Mouse (Mus musculus) bone marrow macrophage, adult 2 months (primary cell): ENCODE data around the gene Sort1. TPM values are rescaled to one million over a fixed set of nuclear protein-coding genes. Genes with fewer than 3 reads are reported as not detected.

Experiments
- H3K27ac ChIP-seq: 2 replicates; pipeline ENCODE4 v1.5.1; 2012; ENCODE audit warnings: low read depth, low read length; ENCODE audit not compliant: insufficient read depth
- H3K4me1 ChIP-seq: 2 replicates; pipeline ENCODE4 v1.6.1; 2012; ENCODE audit warnings: low read length; ENCODE audit not compliant: control insufficient read depth, insufficient read depth
- H3K4me3 ChIP-seq: 2 replicates; pipeline ENCODE4 v1.5.1; 2012; ENCODE audit warnings: mild to moderate bottlenecking, low read length, moderate library complexity; ENCODE audit not compliant: insufficient read depth
- CTCF ChIP-seq: IDR thresholded peaks from 2 replicates; pipeline ENCODE4 v1.5.1; 2012; ENCODE audit warnings: low read depth, mild to moderate bottlenecking, low read length, moderate library complexity
- POLR2A ChIP-seq: IDR thresholded peaks from 2 replicates; pipeline ENCODE4 v1.6.1; 2012; ENCODE audit warnings: mild to moderate bottlenecking, low read depth, low read length, borderline replicate concordance
- polyA plus RNA-seq: library from polyadenylated mRNA; stranded (reverse); fragments of >200 nt; gene quantifications from 2 replicates; pipeline ENCODE4 v1.2.4, GENCODE M21; 2012; ENCODE audit not compliant: missing spikeins, insufficient read depth, insufficient read length

Gene Sort1
- polyA plus RNA-seq, 1 experiment = 33.3 TPM

DNA sequence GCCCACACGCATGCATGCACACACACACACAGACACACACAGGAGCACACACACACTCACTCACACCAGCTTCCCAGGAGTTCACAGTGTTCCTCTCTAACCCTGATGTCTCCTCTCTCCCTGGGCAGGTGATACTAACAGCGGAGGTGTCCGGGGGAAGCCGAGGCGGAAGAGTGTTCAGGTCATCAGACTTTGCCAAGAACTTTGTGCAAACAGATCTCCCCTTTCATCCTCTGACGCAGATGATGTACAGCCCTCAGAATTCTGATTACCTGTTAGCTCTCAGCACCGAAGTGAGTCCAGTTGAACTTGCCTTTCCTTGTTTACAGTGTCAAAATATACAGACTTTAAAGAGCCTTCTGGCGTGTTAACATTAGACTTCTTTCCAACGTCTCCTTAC lies 41.6 kb downstream of the Sort1 start:
- H3K4me3 ChIP-seq = no peak overlapping the region
- no peak for TF ChIP-seq POLR2A
- no peak for TF ChIP-seq CTCF
- H3K27ac ChIP-seq = no peak overlapping the region
- peaks cover 16% of the 10 kb centered on the region for H3K4me1 ChIP-seq

DNA sequence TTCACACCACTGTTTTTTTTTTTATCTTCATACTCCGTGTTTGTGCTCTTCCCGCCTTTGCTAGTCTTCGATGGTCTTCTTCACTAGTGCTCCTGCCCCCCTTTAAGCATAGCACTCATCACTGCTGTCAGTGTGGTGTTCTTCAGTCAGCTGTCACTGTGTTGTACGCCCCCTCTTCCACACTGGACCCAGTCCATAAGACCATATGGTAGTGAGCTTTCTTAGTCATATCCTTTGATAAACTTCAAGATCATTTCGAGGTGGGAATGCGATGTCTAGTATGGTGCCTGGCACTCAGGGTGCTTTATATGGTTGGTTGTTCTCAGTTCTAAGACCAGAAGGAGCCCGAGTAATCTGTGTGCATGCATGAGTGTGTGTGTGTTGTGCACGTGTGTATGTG lies 43.4 kb downstream of the Sort1 start:
- H3K27ac ChIP-seq = no peak overlapping the region
- no peak overlapping the region for H3K4me3 ChIP-seq
- peaks cover 7% of the 10 kb centered on the region for H3K4me1 ChIP-seq
- no peak for TF ChIP-seq POLR2A
- no peak for TF ChIP-seq CTCF

DNA sequence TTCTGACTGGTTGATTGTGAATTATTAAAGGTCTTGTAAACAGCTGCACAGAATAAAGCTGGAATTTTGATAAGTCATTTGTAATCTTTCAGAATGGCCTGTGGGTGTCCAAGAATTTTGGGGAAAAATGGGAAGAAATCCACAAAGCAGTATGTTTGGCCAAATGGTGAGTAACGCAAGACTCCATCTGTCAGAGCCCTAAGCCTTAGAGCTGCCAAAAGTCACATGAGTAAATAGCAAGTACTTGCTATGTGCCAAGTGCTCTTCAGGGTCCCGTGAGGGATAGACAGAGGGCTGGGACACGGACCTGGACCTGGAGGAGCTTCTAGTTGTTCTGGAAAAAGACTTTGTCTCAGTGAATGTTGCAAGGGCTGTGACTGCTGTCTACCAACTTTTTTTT lies 44.0 kb downstream of the Sort1 start:
- Histone ChIP-seq H3K4me1 (peaks cover 2% of the 10 kb centered on the region), H3K4me3 (no peak overlapping the region), H3K27ac (no peak overlapping the region)
- TF ChIP-seq POLR2A (no peak), CTCF (no peak)

DNA sequence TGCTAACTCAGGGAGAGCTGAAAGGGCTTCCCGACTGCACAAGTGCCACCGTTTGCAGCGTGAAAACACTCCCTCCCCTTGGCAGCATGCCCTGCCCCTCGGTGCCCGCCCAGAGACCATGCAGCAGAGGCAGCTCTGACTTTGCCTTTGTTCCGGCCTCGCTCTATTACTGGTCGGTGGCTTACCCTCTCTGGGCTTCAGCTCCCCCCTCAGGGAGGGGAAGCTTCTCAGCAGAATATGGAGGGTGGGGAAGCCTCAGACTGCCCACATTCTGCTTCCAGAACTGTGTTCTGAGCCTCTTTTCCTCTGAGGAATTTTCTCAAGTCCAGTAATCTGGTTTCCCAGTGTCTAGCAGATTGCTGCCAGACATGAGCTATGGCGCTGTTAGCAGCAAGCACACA lies 44.6 kb downstream of the Sort1 start:
- Histone ChIP-seq H3K4me3 (no peak overlapping the region), H3K27ac (no peak overlapping the region), H3K4me1 (no peaks in the 10 kb centered on the region)
- TF ChIP-seq POLR2A (no peak), CTCF (no peak)

DNA sequence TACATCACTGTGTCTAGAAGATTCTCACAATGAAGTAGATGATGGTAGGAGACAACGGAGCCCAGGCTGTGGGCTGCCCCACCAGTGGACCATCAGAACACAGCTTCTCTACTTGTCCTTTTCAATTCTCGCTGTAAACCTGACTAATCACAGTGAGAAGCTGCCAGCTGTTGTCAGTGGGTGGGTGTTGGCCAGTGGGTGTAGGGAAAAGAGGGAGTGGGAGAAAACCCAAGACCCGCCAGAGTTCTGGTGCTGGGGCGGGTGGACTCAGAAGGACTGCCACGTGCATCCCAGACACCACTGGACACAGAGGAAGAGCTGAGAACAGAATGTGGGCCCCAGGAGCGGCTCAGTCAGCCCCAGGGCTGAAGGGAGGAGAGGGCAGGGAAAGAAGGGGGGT lies 46.9 kb downstream of the Sort1 start:
- TF ChIP-seq CTCF = no peak
- H3K27ac ChIP-seq = no peak overlapping the region
- H3K4me1 ChIP-seq = no peaks in the 10 kb centered on the region
- H3K4me3 ChIP-seq = no peak overlapping the region

DNA sequence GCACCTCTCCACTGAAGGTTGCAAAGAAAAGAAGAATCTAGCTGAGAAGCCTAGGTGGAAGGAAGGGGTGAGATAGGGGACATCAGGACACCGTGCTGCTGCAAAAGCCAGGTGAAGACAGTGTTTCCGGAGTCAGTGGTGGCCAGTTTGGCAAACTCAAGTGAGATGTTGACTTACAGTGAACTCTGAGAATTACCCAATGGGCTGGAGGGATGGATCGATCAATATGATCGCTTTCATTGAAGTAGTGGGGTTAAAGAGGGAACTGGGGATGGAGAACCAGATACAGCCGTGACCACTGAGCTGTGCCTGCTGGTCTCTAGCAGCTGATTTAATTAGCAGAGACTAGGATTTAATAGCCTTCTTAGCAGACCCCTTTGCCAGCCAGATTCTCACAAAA lies 53.0 kb downstream of the Sort1 start:
- TF ChIP-seq POLR2A (no peak), CTCF (no peak)
- Histone ChIP-seq H3K27ac (no peak overlapping the region), H3K4me1 (peaks cover 9% of the 10 kb centered on the region), H3K4me3 (no peak overlapping the region)

DNA sequence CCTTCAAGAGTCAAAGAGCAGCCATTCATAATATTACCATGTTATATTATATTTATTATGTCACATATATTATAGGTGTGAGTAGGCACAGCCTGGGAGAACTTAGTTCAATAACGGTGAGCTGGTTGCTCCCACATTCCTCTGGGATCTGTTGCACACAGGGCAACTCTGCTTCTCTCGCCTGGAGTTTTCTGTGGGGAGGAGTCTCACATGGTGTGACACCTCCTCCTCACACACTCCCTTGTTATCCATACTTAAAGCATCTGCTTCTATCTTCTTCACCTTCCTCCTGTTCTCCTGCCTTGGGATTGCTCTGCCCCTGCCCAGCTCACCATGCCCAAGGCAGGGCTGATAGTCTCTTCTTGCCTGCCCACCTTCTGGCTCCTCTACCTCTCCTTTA lies 57.2 kb downstream of the Sort1 start:
- no peak for TF ChIP-seq POLR2A
- no peak for TF ChIP-seq CTCF
- H3K4me1 ChIP-seq = peaks cover 14% of the 10 kb centered on the region
- no peak overlapping the region for H3K4me3 ChIP-seq
- no peak overlapping the region for H3K27ac ChIP-seq

DNA sequence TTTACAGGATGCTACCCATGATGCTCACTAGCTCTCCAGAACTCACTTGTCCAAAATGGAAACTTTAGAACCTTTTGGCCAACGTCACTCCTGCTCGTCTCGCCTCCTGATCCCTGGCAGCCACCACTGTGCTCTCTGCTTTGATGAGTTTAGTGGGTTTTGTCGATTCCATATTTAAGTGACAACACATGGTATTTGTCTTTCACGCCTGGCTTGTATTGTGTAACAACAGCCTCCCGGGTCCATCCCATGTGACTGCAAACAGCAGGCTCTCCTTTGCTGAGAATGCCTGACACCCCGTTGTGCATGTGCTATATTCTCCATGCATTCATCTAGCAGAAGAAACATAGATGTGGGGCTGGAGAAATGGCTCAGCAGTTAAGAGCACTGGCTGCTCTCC lies 58.3 kb downstream of the Sort1 start:
- Histone ChIP-seq H3K4me1 (peaks cover 14% of the 10 kb centered on the region), H3K27ac (no peak overlapping the region), H3K4me3 (no peak overlapping the region)
- TF ChIP-seq CTCF (no peak), POLR2A (no peak)

DNA sequence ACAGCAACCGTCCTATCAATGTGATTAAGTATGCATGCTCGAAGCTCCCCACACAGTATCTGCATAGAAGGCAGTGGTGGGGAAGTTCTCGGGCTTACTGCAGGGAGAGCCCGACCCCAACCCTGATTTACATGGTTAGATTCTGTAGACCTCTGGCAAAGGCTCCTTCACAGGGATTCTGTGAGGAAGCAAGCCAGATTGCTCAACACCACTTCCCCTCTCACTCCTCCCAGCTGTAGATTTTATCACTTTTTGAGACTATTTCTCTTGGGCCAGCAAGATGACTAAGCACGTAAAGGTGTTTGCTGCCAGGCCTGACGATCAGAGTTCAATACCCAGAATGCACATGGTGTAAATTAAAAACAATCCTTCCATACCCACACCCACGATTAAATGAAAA lies 62.0 kb downstream of the Sort1 start:
- no peak overlapping the region for H3K27ac ChIP-seq
- H3K4me1 ChIP-seq = peaks cover 15% of the 10 kb centered on the region
- TF ChIP-seq CTCF (no peak), POLR2A (no peak)
- H3K4me3 ChIP-seq = no peak overlapping the region

DNA sequence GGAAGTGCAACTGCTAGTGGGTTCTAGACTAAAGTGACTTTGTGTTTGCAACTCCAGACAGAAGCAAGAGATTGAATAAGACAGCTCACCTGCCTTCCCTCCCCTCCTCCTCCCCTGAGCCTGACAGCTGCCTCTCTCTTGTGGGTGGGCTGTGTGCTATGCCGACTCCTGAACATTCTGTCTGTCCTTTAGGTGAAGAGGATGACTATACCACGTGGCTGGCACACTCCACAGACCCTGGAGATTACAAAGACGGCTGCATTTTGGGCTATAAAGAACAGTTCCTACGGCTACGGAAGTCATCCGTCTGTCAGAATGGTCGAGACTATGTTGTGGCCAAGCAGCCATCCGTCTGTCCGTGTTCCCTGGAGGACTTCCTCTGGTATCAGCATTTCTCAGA lies 64.5 kb downstream of the Sort1 start:
- Histone ChIP-seq H3K4me3 (no peak overlapping the region), H3K4me1 (peaks cover 15% of the 10 kb centered on the region), H3K27ac (no peak overlapping the region)
- TF ChIP-seq CTCF (no peak), POLR2A (no peak)

DNA sequence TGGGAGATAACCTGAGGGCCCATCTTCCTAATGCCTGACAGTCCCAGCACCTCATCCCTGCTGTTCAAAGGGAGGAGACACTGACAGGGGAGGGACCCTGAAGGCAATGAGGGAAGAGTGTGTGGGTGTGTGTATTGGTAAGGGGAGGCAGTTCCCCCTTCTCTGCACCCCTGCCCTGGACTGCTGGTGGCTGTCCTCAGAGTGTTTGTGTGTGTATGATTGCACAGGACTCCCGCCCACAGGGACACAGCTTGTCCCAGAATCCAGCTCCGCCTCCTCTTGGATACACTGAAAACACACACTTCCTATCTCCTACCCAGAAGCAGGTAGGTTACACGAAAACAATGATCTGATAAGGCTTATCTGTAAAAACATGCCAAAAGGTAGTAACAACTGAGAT lies 71.4 kb downstream of the Sort1 start:
- no peaks in the 10 kb centered on the region for H3K4me1 ChIP-seq
- H3K27ac ChIP-seq = no peak overlapping the region
- no peak for TF ChIP-seq CTCF
- no peak overlapping the region for H3K4me3 ChIP-seq

DNA sequence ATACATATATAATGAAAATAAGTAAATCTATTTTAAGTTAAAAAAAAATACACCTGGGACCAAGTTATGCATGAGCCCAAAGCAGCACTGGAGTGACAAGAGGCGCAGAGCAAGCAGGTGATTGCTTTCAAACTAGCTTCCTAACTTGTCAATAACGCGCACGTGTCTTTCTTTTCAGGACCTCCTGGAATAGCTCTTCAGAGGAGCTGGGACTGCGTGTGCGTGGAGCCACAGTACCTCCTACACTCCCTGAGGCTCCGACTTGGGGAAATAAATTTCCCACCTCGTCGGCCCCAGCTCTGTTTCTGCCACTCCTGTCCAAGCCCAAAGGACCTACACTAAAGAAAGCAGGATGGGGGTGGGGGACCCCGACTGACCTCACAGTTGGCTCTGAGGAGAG lies 73.2 kb downstream of the Sort1 start:
- TF ChIP-seq CTCF (no peak), POLR2A (no peak)
- H3K4me3 ChIP-seq = no peak overlapping the region

More for the DNA sequence above, 73.2 kb downstream of the Sort1 start:
- Histone ChIP-seq H3K4me1 (peaks cover 8% of the 10 kb centered on the region), H3K27ac (no peak overlapping the region)
